Mouse (Mus musculus): Measurements from ENCODE around the gene Itgad.

- TF ChIP-seq CTCF (IDR thresholded peaks at IDR 0.05; ENCODE audit: control insufficient read depth, insufficient read depth, insufficient replicate concordance, low read depth, low read length) (no peak), POLR2A (IDR thresholded peaks at IDR 0.05; ENCODE audit: control insufficient read depth, low read depth, low read length) (no peak)
These were observed 12.2 kb downstream of the Itgad start for GRCm38 (mm10) chr7:128166391-128166790.
